Mouse (Mus musculus) stomach, postnatal 0 days (tissue): Measurements from ENCODE around the gene Nit2. TPM values are rescaled to one million over a fixed set of nuclear protein-coding genes. Genes with fewer than 3 reads are reported as not detected.

Source experiments
- ATAC-seq: fragments of 200-750 bp; cut with Nextera tagmentation; 2 replicates; pipeline ENCODE4 v1.8.0; 2017; ENCODE audit not compliant: low FRiP score, low TSS enrichment
- DNase-seq: peaks from one replicate; pipeline ENCODE4 v3.0.0-alpha.2; 2016; ENCODE audit warnings: low spot score
- H3K27ac ChIP-seq: fragments of 300-500 bp; sonication (generic); replicated peaks from 2 replicates; pipeline ENCODE4 v1.5.1; 2014; ENCODE audit warnings: mild to moderate bottlenecking, control low read depth
- H3K27me3 ChIP-seq: fragments of 300-500 bp; sonication (generic); 2 replicates; pipeline ENCODE4 v1.6.1; 2014; ENCODE audit warnings: low read length; ENCODE audit not compliant: control insufficient read depth, insufficient read depth
- H3K36me3 ChIP-seq: fragments of 300-500 bp; sonication (generic); 2 replicates; pipeline ENCODE4 v1.6.1; 2014; ENCODE audit warnings: low read length, mixed read lengths; ENCODE audit not compliant: control insufficient read depth, insufficient read depth
- H3K4me1 ChIP-seq: fragments of 300-500 bp; sonication (generic); replicated peaks from 2 replicates; pipeline ENCODE4 v1.6.1; 2014; ENCODE audit warnings: antibody characterized with exemption; ENCODE audit not compliant: control insufficient read depth, insufficient read depth
- H3K4me2 ChIP-seq: fragments of 300-500 bp; sonication (generic); replicated peaks from 2 replicates; pipeline ENCODE4 v1.6.1; 2014; ENCODE audit warnings: low read depth, mild to moderate bottlenecking, control low read depth, moderate library complexity
- H3K4me3 ChIP-seq: fragments of 300-500 bp; sonication (generic); 2 replicates; pipeline ENCODE4 v1.5.1; 2014; ENCODE audit warnings: low read depth, low read length, control low read depth
- H3K9ac ChIP-seq: fragments of 300-500 bp; sonication (generic); 2 replicates; pipeline ENCODE4 v1.6.1; 2014; ENCODE audit warnings: mild to moderate bottlenecking, low read length, control low read depth, mixed read lengths
- H3K9me3 ChIP-seq: fragments of 300-500 bp; sonication (generic); 2 replicates; pipeline ENCODE4 v1.6.1; 2016; ENCODE audit warnings: low read length; ENCODE audit not compliant: control insufficient read depth
- CTCF ChIP-seq: IDR thresholded peaks from 2 replicates; pipeline ENCODE4 v1.5.1; 2016; ENCODE audit warnings: antibody characterized with exemption, low read depth, mild to moderate bottlenecking, moderate library complexity
- EP300 ChIP-seq: optimal IDR thresholded peaks from 2 replicates; pipeline ENCODE3; 2016; ENCODE audit warnings: antibody characterized with exemption
- WGBS: fragments of 180-500 bp; shearing (Covaris S2); extraction: QIAGEN DNeasy Blood & Tissue Kit; methylation state at CpG from one replicate; pipeline ENCODE4 v1.1.7; 2014; 5-methylcytosine and 5-hydroxymethylcytosine counted together
- polyA plus RNA-seq: library from polyadenylated mRNA; unstranded; fragments of >200 nt; fragmentation: Nextera tagmentation; extraction: Ambion mirVana; gene quantifications from 2 replicates; pipeline ENCODE4 v1.2.1, GENCODE M21; 2015

Nit2 gene
- polyA plus RNA-seq, 1 experiment from 2014 or later, result 41.3 TPM

GRCm38 (mm10) chr16:57126268-57126667 is 40.9 kb downstream of the Nit2 start:
- no peaks in the 10 kb centered on the region for H3K36me3 ChIP-seq
- H3K27me3 ChIP-seq, result no peaks in the 10 kb centered on the region
- ATAC-seq (no peak), DNase-seq (no peak)
- H3K9ac ChIP-seq, result no peak overlapping the region
- WGBS, result 55% methylated on average over 4 of the region's 4 CpGs
- H3K4me1 ChIP-seq, result 0 out of 2 replicates have a peak, but pooled peaks cover 3% of the 10 kb centered on the region
- H3K9me3 ChIP-seq, result no peaks in the 10 kb centered on the region
- H3K27ac ChIP-seq, result no peak overlapping the region
- TF ChIP-seq EP300 (no peak), CTCF (no peak)
- H3K4me3 ChIP-seq, result no peak overlapping the region
- H3K4me2 ChIP-seq, result no peak overlapping the region

GRCm38 (mm10) chr16:57122682-57123445 is 44.3 kb downstream of the Nit2 start:
- DNase-seq (no peak), ATAC-seq (no peak)
- peak overlapping the region; percentile 100 for H3K4me3 ChIP-seq
- H3K9me3 ChIP-seq, result no peaks in the 10 kb centered on the region
- no peaks in the 10 kb centered on the region for H3K27me3 ChIP-seq
- 0 out of 2 replicates have a peak, but pooled peaks cover 3% of the 10 kb centered on the region for H3K4me1 ChIP-seq
- TF ChIP-seq EP300 (no peak), CTCF (no peak)
- peak overlapping the region; percentile 97; the same call in 1 of the 2 replicates for H3K27ac ChIP-seq
- H3K4me2 ChIP-seq, result peak overlapping the region; percentile 77
- 18% methylated on average over 6 of the region's 6 CpGs for WGBS
- no peaks in the 10 kb centered on the region for H3K36me3 ChIP-seq
- H3K9ac ChIP-seq, result peak overlapping the region; percentile 98

GRCm38 (mm10) chr16:57121816-57122415 is 45.2 kb downstream of the Nit2 start:
- H3K4me2 ChIP-seq, result peak overlapping the region; percentile 77
- H3K9ac ChIP-seq, result peak overlapping the region; percentile 98
- peak overlapping the region; percentile 100 for H3K4me3 ChIP-seq
- H3K27me3 ChIP-seq, result no peaks in the 10 kb centered on the region
- no peaks in the 10 kb centered on the region for H3K9me3 ChIP-seq
- H3K36me3 ChIP-seq, result no peaks in the 10 kb centered on the region
- ATAC-seq, result peak; percentile 8; the same call in 1 of the 2 replicates
- peak; percentile 42 for DNase-seq
- 0% methylated on average over 54 of the region's 59 CpGs for WGBS
- no peak for TF ChIP-seq EP300
- TF ChIP-seq CTCF, result no peak
- 0 out of 2 replicates have a peak, but pooled peaks cover 3% of the 10 kb centered on the region for H3K4me1 ChIP-seq
- peak overlapping the region; percentile 97 for H3K27ac ChIP-seq

GRCm38 (mm10) chr16:57120913-57121815 is 46.0 kb downstream of the Nit2 start, which contains the start of gene Tomm70a:
Tomm70a (plus strand) TSS chr16:57121703.
- Histone ChIP-seq H3K27me3 (no peaks in the 10 kb centered on the region), H3K4me3 (peak within 1 kb of the TSS; percentile 100), H3K36me3 (no peaks in the 10 kb centered on the region), H3K9me3 (no peaks in the 10 kb centered on the region), H3K27ac (peak within 1 kb of the TSS; percentile 97), H3K4me1 (0 out of 2 replicates have a peak, but pooled peaks cover 3% of the 10 kb centered on the region), H3K4me2 (peak within 1 kb of the TSS; percentile 77), H3K9ac (peak within 1 kb of the TSS; percentile 98)
- ATAC-seq, result peak; percentile 99
- WGBS, result under 1% methylated on average over 36 of the region's 37 CpGs
- TF ChIP-seq EP300 (no peak), CTCF (no peak)
- DNase-seq, result peak; percentile 95

GRCm38 (mm10) chr16:57117562-57117961 is 49.6 kb downstream of the Nit2 start:
- TF ChIP-seq EP300 (no peak), CTCF (no peak)
- ATAC-seq (no peak), DNase-seq (no peak)
- Histone ChIP-seq H3K9ac (no peak overlapping the region), H3K36me3 (no peaks in the 10 kb centered on the region), H3K27ac (no peak overlapping the region), H3K4me1 (no peaks in the 10 kb centered on the region), H3K4me2 (no peak overlapping the region), H3K4me3 (no peak overlapping the region), H3K9me3 (no peaks in the 10 kb centered on the region), H3K27me3 (no peaks in the 10 kb centered on the region)
- 87% methylated on average over 2 of the region's 2 CpGs for whole genome bisulfite sequencing
